15 mouse cellular contexts compared by ENCODE assay signal in the genomic region with DNA sequence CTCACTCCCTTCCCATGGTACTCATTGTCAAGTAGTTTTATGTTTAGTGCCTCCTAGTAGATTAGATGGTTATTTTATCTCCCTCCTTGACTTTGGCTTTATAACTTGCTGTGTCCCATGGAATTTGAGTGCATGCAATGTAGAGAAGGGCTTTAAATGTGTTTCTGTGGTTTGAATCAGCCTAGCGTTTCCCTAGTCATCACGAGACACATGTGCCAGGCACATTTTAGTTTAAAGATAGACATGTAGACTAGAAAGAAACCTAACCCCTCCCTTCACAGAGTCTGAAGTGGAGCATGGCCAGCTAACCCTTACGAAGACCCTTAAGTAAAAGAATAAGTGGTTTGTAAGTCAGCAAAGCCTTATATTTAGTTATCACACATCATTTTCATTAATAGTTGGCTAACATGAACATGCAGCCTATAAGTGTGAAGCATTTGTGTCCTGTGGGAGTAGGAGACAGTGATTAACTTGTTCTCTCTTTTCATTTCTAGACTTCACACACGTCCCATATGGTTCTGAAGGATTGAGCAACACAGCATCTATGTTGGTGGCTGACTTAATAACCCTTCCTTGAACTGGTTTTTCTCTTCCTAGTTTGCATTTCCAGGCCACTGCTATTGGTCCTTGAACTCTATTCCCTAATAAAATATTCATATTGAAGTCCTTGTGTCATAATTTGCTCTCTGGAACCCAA.
"Had no signal": no experiment of that assay in that cellular context is flagged by ENCODE, and none has a peak within 500 bp of the region (broad histone marks: within the 10 kb centered on the region; RNA-seq: fewer than 3 reads in every experiment).

No protein-coding gene starts in this region.

- H3K36me3 ChIP-seq: kidney, embryonic 15.5 days; liver, embryonic 13.5 days; midbrain, embryonic 10.5 days; neural tube, embryonic 15.5 days had no signal

- H3K4me2 ChIP-seq: kidney, embryonic 15.5 days; liver, embryonic 13.5 days; neural tube, embryonic 15.5 days had no signal

- H3K4me1 ChIP-seq: liver, embryonic 13.5 days; midbrain, embryonic 10.5 days; neural tube, embryonic 15.5 days had no signal

- H3K9me3 ChIP-seq: kidney, embryonic 15.5 days; liver, embryonic 13.5 days; midbrain, embryonic 10.5 days; neural tube, embryonic 15.5 days had no signal

- ATAC-seq: intestine, embryonic 16.5 days; liver, postnatal 0 days had no signal

- H3K9ac ChIP-seq: kidney, embryonic 15.5 days; liver, embryonic 13.5 days; liver, postnatal 0 days; neural tube, embryonic 15.5 days had no signal

- H3K27me3 ChIP-seq: kidney, embryonic 15.5 days; liver, embryonic 13.5 days; neural tube, embryonic 15.5 days had no signal

- H3K27ac ChIP-seq: kidney, embryonic 15.5 days; left cerebral cortex, adult 2 months; liver, embryonic 13.5 days; midbrain, embryonic 10.5 days; neural tube, embryonic 15.5 days had no signal

- H3K4me3 ChIP-seq: kidney, embryonic 15.5 days; left cerebral cortex, adult 2 months; liver, embryonic 13.5 days; midbrain, embryonic 10.5 days; myocyte; neural tube, embryonic 15.5 days had no signal

- DNase-seq: kidney, adult 2 months; kidney, postnatal 14 days; liver; liver, embryonic 13.5 days; liver, postnatal 0 days; midbrain, embryonic 14.5 days; right cerebral cortex, postnatal 4 days; spleen, adult 18-20 months; thymus, postnatal 4 days had no signal
